Mouse (Mus musculus) urinary bladder, adult 2 months (tissue): ENCODE results near the gene Vmn1r203. TPM values are rescaled to one million over a fixed set of nuclear protein-coding genes. Genes with fewer than 3 reads are reported as not detected.
"Not testable (repeated sequence)": the region's sequence is repeated elsewhere in the genome, so short reads cannot be mapped to it uniquely, and the experiment has no call there.

Experiments
- DNase-seq: peaks from one replicate; pipeline ENCODE4 v3.0.0; 2022; ENCODE audit warnings: low spot score
- polyA plus RNA-seq: library from polyadenylated mRNA; depleted of rRNA; stranded (reverse); fragments of >200 nt; gene quantifications from 2 replicates; pipeline ENCODE4 v1.2.3, GENCODE M21; 2012; rRNA removed

Vmn1r203 gene
- polyA plus RNA-seq: not detected in 2 replicates

DNA sequence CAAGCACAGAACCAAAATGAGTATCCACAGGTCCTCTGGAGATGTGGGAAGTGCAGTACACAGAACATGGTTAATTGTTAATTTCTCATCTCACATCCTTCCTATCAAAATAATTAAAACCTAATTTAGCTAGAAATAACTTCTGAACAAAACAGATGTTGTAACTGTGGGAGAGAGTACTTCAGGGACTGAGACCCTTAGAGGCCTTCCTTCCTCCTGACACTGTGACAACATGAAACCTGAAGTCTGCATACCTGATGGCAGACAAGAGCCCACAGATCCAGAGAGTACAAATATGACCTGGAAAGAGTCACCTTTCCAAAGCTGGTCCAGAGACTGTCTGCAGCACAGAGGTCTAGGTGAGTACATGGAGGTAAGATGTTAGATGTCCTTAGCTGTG, at the start of gene Vmn1r203:
Vmn1r203 (plus strand) TSS at position 301 of the 400 bp plus-strand sequence.
- no peak for DNase-seq

DNA sequence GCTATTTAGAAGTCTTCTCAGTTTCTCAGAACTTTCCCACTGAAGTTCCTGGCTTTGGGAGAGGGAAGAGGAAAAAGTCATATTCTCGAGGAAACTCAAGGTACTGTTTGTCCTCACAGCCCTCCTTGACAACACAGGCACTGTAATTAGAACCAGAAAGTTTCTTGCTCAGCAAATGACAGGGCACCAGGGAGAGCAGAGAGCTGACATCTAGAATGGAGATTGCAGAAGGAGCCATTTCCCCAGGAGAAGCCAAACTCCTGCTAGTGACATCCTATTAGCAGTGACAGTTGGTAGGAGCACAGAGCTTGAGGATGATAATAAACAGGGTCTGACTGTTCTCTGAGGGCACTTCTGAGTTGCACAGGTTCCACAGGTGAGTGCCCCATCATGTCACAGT, 46.3 kb upstream of the Vmn1r203 start, which contains the start of gene Vmn1r201:
Vmn1r201 (plus strand) TSS at position 301 of the 400 bp plus-strand sequence.
- no peak for DNase-seq

DNA sequence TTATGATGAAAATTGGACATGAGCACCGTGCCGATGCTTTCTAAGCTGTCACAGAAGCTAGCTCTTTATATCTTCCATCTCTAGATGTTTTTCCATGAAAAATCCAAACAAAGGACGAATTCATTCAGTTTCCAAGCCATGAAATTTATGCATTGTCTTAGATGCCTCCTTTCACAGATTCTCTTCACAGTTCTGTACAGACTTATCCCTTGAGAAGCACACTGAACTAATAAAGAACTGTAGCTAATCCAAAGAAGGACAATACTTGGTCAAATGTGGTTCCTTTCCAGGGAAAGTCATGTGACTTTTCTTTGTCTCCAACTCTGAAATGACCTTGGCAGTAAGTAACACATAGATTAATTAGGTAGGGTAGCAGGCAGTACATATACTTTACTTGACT, 15.5 kb upstream of the Vmn1r203 start:
- no peak for DNase-seq

DNA sequence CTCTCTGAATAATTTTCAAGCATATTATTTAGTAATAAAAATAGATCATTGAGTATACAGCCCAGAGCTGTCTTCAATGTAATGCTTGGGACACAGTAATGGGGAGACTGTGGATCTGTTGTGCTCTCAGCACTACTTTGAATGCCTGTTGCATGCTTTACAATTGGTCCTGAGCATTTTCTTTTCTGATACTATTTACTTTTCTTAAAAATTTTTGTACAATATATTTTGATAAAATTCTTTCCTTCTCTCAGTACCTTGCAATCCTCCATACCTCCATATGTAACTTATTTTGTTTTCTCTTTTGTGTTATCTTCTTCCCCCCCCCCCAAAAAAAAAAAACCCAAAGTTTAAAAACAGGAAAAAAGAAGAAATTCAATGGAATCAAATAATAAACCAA, 12.6 kb upstream of the Vmn1r203 start, which contains the start of gene Vmn1r202:
Vmn1r202 (minus strand) TSS at position 101 of the 400 bp plus-strand sequence.
- no peak for DNase-seq

DNA sequence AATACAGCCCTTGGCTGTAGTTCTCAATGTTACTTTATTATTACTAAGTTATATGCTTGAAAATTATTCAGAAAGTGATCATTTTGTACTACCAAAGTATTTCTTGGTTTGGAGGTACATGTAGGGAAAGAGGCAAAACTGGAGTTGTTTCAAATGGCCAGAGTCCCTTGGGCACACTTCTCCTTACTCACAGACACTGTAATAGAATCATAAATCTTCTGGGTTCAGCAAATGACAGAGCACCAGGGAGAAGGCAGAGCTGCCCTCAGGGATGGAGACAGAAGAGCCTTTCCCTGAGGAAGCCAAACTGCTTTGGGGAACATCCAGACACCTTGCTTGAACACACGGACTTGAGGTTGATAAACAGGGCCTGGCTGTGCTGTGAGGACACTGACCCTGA, 35.0 kb downstream of the Vmn1r203 start, which contains the start of gene Vmn1r204:
Vmn1r204 (plus strand) TSS at position 301 of the 400 bp plus-strand sequence.
- DNase-seq: not testable (repeated sequence)

DNA sequence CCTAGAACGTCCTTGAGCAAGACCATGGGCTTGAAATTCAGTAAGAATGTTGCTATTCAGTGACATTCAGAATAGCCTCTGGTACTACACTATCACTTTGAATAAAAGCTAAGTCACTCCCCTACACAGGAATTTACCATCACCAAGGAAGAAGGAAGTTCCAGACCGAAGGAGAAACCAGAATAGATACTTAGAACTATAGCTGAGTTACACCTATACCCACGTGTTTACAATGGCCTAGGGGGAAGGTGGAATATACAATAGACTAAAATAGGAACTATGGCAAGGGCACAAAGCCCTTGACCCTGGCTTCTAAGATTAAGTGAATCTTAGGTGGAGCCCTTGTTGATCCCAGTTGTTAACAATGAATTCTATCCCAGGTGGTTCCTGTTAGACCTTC, 57.0 kb downstream of the Vmn1r203 start:
- not testable (repeated sequence) for DNase-seq

Other genes starting within 250 kb of the Vmn1r203 start
- not detected in 2 replicates for gene Vmn1r195, start 247.6 kb upstream of the Vmn1r203 start, polyA plus RNA-seq
- not detected in 2 replicates for gene Vmn1r196, start 228.2 kb upstream of the Vmn1r203 start, polyA plus RNA-seq
- gene Vmn1r197, start 193.5 kb upstream of the Vmn1r203 start, polyA plus RNA-seq: not detected in 2 replicates
- gene Vmn1r198, start 167.8 kb upstream of the Vmn1r203 start, polyA plus RNA-seq: not detected in 2 replicates
- not detected in 2 replicates for gene Vmn1r199, start 138.3 kb upstream of the Vmn1r203 start, polyA plus RNA-seq
- gene Vmn1r200, start 127.7 kb upstream of the Vmn1r203 start, polyA plus RNA-seq: not detected in 2 replicates
- not detected in 2 replicates for gene Vmn1r201, start 46.2 kb upstream of the Vmn1r203 start, polyA plus RNA-seq
- 0.01 TPM in 1 of 2 replicates, not detected in the other for gene Vmn1r202, start 12.7 kb upstream of the Vmn1r203 start, polyA plus RNA-seq
- gene Vmn1r204, start 35.1 kb downstream of the Vmn1r203 start, polyA plus RNA-seq: not detected in 2 replicates
- not detected in 2 replicates for gene Vmn1r205, start 74.9 kb downstream of the Vmn1r203 start, polyA plus RNA-seq
- not detected in 2 replicates for gene Vmn1r206, start 106.1 kb downstream of the Vmn1r203 start, polyA plus RNA-seq
- gene Vmn1r207-ps, start 211.5 kb downstream of the Vmn1r203 start, polyA plus RNA-seq: not detected in 2 replicates